Mouse (Mus musculus) E14TG2a.4 (cell line): Measurements from ENCODE around the gene Arfip1.
A peak's percentile ranks its signal among the peaks of the same experiment; 100 is the strongest.

ENCODE experiments used
- H3K27me3 ChIP-seq: 2 replicates; pipeline ENCODE4 v1.6.1; 2014; ENCODE audit warnings: low read length, control low read depth; ENCODE audit not compliant: insufficient read depth
- H3K36me3 ChIP-seq: 2 replicates; pipeline ENCODE4 v1.6.1; 2014; ENCODE audit warnings: low read length, control low read depth; ENCODE audit not compliant: insufficient read depth
- H3K4me1 ChIP-seq: replicated peaks from 2 replicates; pipeline ENCODE4 v1.6.1; 2014; ENCODE audit warnings: low read depth, low read length, control low read depth
- H3K4me3 ChIP-seq: replicated peaks from 2 replicates; pipeline ENCODE4 v1.5.1; 2014; ENCODE audit warnings: mild to moderate bottlenecking, low read length
- H3K9me3 ChIP-seq: 2 replicates; pipeline ENCODE4 v1.6.1; 2014; ENCODE audit warnings: low read length, control low read depth
- CTCF ChIP-seq: conservative IDR thresholded peaks from 2 replicates; pipeline ENCODE4 v1.5.1; 2014; ENCODE audit warnings: low read length
- NANOG ChIP-seq: IDR thresholded peaks from 2 replicates; pipeline ENCODE4 v1.6.1; 2014; ENCODE audit warnings: borderline replicate concordance, low read length, mixed read lengths
- POU5F1 ChIP-seq: IDR thresholded peaks from 2 replicates; pipeline ENCODE4 v1.6.1; 2014; ENCODE audit warnings: low read length, borderline replicate concordance

Gene Arfip1

DNA sequence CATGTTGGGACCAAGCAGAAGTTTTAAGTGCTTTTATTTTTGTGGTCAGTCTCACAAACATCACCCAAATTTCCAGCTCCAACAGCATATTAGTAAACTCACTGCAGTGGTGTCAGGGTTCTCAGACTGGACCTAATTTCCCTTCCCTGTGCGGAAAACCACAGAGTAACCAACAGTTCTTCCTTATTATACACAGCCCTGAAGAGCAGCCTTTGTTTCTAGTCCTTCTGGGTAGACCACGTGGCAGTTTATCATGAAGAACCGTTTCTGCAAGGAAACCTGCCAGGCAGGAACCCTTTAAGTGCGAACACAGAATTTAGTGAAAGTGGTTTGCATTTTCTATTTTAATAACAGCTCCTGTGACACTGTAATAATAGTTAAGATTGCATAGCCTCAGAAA, 90.3 kb downstream of the Arfip1 start:
- H3K9me3 ChIP-seq: no peaks in the 10 kb centered on the region
- H3K27me3 ChIP-seq: no peaks in the 10 kb centered on the region
- peaks cover 4% of the 10 kb centered on the region; the same call in 1 of the 2 replicates for H3K36me3 ChIP-seq
- peaks cover 20% of the 10 kb centered on the region for H3K4me1 ChIP-seq
- TF ChIP-seq POU5F1: no peak
- no peak for TF ChIP-seq CTCF
- no peak for TF ChIP-seq NANOG
- no peak overlapping the region for H3K4me3 ChIP-seq

DNA sequence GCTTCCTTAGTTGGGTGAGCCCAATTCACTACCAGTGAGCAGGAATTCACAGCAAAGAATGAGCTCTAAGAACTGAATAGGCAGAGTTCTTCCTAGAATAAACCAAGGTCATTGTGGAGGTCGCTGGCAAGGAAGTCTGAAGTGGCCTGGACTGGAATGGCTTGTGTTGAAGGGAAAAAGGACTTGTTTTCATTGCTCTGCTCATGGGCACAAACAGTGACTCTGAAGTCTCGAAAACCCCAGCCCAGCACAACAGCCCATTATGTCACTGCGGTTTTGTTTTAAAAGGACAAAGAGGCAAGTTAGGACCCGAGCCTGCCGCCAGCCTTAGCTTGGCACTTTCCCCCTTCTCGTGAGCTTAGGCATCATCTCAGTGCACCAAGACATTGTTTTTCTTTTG, 93.7 kb downstream of the Arfip1 start:
- TF ChIP-seq NANOG (no peak), CTCF (no peak), POU5F1 (no peak)
- Histone ChIP-seq H3K4me1 (peaks cover 20% of the 10 kb centered on the region), H3K4me3 (no peak overlapping the region), H3K36me3 (peaks cover 4% of the 10 kb centered on the region; the same call in 1 of the 2 replicates), H3K9me3 (no peaks in the 10 kb centered on the region), H3K27me3 (peaks cover under 1% of the 10 kb centered on the region)

DNA sequence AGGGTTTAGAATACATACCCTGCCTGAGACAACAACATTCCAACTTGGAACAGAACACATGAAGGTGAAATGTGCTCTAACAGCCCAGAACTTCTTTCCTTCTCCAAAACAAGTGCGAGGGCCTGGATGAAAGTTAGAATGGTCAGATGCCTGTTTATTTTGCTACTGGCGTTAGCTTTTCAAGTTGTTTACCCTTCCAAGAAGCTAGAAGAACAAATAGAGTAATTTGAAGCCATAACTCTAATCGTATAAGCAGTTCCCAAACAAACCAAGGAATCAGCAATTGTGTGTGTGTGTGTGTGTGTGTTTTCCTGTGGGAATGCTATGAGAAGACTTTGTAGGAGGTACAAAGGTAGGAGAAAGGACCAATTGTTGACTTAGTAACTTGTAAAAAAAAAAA, 97.5 kb downstream of the Arfip1 start:
- no peaks in the 10 kb centered on the region for H3K9me3 ChIP-seq
- H3K27me3 ChIP-seq: peaks cover 38% of the 10 kb centered on the region
- H3K4me1 ChIP-seq: peaks cover 19% of the 10 kb centered on the region
- no peak for TF ChIP-seq CTCF
- TF ChIP-seq NANOG: no peak
- TF ChIP-seq POU5F1: no peak
- no peak overlapping the region for H3K4me3 ChIP-seq
- no peaks in the 10 kb centered on the region for H3K36me3 ChIP-seq

DNA sequence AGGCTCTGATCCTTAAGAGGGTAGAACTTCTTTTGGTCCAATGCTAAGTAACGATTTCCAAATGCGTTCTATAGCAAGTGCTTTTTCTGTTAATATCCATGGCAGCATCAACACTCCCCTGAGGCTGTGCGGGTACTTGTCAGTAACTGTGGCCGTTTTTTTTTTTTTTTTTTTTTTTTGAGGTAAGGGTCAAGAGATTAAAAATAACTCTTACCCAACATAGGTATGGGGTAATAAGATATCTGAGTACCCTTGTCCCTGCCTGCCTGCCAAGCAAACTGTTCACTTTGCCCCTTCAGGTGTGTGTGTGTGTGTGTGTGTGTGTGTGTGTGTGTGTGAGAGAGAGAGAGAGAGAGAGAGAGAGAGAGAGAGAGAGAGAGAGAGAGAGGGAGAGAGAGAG, 98.1 kb downstream of the Arfip1 start:
- Histone ChIP-seq H3K4me1 (peaks cover 23% of the 10 kb centered on the region), H3K36me3 (no peaks in the 10 kb centered on the region), H3K4me3 (no peak overlapping the region), H3K9me3 (no peaks in the 10 kb centered on the region), H3K27me3 (peaks cover 43% of the 10 kb centered on the region)
- TF ChIP-seq POU5F1: no peak
- no peak for TF ChIP-seq NANOG
- TF ChIP-seq CTCF: no peak

DNA sequence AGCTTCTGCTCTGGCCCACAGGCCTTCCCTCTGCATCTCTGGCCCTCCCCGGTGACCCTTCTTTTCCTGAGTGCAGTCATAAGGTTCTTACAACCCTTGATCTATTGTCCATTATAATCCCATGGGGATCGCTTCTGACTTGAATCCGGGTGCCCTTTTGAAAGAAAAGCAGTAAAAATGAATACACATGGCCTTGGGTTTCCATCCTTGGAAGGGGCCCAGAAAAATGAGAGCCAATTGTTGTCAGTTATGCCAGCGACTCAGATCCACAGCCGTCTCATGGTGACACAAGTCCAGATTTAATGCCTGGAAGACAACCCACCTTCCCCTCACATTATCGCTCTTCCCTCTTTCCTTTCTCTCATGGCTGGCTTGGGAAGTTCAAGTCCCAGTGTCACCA, 100.3 kb downstream of the Arfip1 start:
- Histone ChIP-seq H3K4me1 (peaks cover 21% of the 10 kb centered on the region), H3K36me3 (no peaks in the 10 kb centered on the region), H3K9me3 (no peaks in the 10 kb centered on the region), H3K4me3 (no peak overlapping the region), H3K27me3 (peaks cover 65% of the 10 kb centered on the region)
- TF ChIP-seq POU5F1 (no peak), NANOG (no peak), CTCF (no peak)

DNA sequence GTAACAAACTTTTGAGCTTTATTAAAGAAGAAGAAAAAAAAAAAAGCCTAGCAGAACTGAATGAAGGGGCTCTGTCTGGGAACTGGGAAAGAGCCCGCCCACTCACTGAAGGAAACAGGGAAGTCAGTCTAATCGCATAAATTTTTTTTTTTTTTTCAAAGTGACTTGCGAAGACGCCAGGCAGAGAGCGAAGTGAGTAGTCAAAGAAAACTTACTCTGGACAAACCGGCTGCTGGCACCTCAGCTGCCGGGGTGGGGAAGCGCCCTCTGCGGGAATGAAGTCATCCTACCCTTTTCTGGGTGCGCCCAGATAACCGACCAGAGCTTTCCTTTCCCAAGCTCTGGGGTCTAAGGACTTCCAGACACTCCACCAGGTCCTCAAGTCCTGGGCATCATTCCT, 101.3 kb downstream of the Arfip1 start:
- H3K9me3 ChIP-seq: no peaks in the 10 kb centered on the region
- TF ChIP-seq POU5F1 (no peak), CTCF (0 out of 2 replicates have a peak, but pooled peaks have one; percentile 2)
- peaks cover 21% of the 10 kb centered on the region for H3K4me1 ChIP-seq
- H3K36me3 ChIP-seq: no peaks in the 10 kb centered on the region
- peaks cover 73% of the 10 kb centered on the region for H3K27me3 ChIP-seq
- peak overlapping the region; percentile 84 for H3K4me3 ChIP-seq

DNA sequence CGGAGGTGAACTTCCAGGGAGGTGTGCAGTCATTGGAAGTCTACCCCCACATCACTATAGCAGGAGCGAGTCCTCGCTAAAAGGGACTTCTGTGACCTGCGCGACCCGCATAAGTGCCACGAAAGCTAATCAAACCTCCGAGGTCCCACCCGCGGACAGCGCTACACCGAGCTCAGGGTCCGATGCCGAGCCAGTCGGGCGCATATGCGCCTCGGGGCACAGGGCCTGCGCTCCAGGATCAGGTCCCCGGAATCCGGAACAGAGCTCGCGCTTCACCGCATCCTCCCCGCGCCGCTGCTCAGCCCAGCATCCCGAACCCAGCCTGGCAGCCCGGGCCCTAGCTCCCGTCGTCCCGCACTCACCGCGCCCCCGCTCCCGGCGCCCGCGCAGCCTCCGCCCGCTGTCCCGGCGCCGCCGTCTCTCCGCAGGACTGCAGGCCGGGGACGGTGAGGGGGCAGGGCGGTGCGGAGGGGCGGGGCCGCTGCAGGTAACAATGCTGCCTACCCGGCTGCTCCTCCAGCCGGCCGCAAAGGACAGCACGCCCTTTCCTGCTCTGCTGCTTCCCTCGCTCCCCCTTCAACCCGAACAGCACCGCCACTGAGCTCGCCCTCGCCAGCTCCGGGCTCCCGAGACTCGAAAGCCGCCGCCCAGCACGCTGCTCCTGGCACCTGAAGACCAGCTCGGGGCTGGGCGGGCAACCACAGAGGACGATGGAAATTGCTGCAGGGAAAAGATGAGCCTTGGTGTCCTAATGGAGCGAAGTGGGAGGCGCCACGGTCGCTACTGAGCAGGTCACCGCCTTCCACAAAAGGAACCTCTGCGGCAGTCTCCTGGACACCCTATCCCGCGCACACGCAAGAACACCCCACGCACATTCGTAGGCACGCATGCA, 102.2 kb downstream of the Arfip1 start, which contains the start of gene Fhdc1:
Gene Fhdc1 (minus strand): TSS at position 424 of the 892 bp plus-strand sequence.
- no peaks in the 10 kb centered on the region for H3K36me3 ChIP-seq
- no peaks in the 10 kb centered on the region for H3K9me3 ChIP-seq
- H3K4me1 ChIP-seq: peaks cover 21% of the 10 kb centered on the region
- H3K4me3 ChIP-seq: peak within 1 kb of the TSS; percentile 84
- peaks cover 79% of the 10 kb centered on the region for H3K27me3 ChIP-seq
- TF ChIP-seq POU5F1 (no peak), NANOG (no peak), CTCF (no peak)

DNA sequence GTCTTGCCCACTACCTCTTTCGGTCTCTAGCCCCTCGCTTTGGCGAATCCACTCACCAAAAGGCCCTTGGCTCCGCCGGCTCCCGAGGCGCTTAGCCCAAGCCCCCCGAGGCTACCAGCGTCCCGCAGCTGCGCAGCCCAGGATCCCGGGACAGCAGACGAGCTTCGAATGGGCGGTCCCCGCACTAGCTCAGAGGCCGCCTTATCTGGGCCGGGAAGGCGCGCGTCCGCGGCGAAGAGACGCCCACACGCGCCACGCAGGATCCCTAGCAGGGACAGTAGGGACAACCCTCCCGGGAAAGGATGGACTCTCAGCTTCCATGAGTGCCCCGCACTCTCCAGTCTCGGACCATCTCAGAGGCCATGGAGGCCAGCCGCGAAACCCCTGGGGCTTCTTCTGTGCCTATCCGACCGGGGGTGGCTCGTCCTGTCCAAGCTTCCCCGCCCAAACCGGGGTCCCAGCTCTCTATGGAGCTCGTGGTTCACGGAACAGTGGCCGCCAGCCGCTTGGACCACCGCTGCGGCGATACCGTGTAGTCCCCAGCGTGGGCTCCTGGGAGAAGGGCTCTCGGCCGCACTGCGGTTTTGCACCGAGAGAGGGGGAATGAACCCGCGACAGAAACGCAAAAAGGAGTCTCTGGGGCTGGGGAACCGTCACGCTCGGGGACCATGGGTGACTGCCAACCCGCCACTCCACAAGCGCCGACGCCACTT, 103.0 kb downstream of the Arfip1 start:
- H3K4me3 ChIP-seq: peak overlapping the region; percentile 84
- TF ChIP-seq CTCF: no peak
- TF ChIP-seq NANOG: no peak
- TF ChIP-seq POU5F1: no peak
- H3K9me3 ChIP-seq: no peaks in the 10 kb centered on the region
- no peaks in the 10 kb centered on the region for H3K36me3 ChIP-seq
- peaks cover 86% of the 10 kb centered on the region for H3K27me3 ChIP-seq
- H3K4me1 ChIP-seq: peaks cover 21% of the 10 kb centered on the region
